Mouse (Mus musculus) gastrocnemius, postnatal 4 days (tissue): Measurements from ENCODE around the gene Sdad1. TPM values are rescaled to one million over a fixed set of nuclear protein-coding genes. Genes with fewer than 3 reads are reported as not detected.
A peak's percentile ranks its signal among the peaks of the same experiment; 100 is the strongest.

Source experiments
- DNase-seq, 2 experiments: peaks; one replicate each; pipeline ENCODE4 v3.0.0; 2021 to 2022; ENCODE audit warnings: low spot score in 2 of 2, mixed read lengths in 2 of 2
- total RNA-seq, 2 experiments: library from RNA; stranded (reverse); gene quantifications; 2 replicates each; pipeline ENCODE4 v1.2.3; 2021

Gene Sdad1
- total RNA-seq, 2 experiments from 2014 or later, result 25.5 to 28.4 TPM

DNA sequence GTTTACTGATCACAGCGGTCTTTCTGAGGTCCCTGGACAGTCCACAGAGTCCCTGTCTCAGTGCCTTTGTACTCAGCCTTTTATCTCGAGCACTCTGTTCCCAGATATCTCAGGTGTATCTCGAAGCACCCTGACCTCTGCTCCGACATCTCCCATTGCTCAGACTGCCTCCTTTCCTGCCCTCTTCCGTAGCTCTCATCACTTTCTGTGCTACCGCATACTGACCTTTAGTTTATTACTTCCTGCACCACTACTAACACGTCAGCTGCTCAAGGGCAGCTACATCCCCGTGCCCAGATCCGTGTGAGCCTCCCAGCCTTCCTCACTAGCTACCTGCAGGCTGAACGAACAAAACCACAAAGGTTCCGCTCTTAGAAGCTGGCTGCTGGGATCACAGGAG is 61.7 kb downstream of the Sdad1 start:
- no peak for DNase-seq

DNA sequence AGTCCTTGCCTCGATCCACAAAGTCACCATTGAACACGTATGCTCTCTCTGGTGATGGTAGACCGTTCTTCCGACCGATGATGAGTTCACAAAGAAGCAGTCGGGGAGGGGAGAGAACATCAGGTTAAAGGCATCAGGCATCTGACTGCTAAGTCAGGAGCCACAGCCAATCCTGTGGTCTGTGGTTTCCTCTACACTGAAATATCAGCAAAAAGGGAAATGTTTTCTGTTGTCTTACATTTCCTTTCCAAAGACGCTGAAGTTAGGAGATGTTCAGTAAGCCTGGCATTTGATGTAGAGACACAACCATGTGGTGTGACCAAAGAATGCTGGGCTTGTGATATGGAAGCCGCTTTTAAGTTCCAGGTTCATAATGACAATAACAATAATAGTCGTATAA is 64.8 kb downstream of the Sdad1 start:
- no peak for DNase-seq

DNA sequence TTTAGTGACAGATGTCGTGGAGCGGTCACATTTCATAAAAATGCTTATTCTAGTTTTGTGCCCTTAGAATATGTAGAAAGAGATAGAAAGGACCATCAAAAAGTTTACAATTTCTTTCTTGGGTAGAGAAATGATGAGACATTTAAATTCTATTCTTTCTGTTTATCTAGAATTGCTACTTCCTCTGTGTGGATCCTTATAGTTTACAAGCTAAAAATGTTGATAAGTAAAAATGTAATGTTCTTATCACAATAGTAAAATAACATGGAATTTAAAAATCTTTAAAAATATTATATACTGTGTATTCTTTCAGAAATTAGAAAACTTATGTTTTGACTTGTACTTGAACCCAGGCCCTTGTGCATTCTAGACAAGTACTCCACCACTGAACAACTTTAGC is 65.4 kb downstream of the Sdad1 start:
- DNase-seq, result no peak

DNA sequence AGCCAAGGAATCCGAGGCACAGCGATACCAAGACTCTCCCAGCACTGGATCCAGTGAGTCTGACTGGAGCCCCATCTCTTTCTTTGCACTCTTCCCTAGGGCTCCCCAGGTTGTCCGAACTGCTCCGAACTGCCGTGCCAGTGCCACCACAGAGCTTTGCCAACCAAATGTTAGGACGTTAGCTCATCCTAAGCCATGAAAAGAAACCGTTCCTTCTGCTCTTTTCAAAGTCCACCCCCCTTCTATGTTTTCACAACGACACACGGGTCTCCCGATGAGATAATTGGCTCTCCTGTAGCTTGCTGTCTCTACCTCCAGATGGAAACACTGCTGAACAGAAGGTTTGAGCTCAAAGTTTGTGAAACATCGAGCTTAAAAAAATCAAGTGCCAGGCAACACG is 69.5 kb downstream of the Sdad1 start:
- DNase-seq, result no peak

DNA sequence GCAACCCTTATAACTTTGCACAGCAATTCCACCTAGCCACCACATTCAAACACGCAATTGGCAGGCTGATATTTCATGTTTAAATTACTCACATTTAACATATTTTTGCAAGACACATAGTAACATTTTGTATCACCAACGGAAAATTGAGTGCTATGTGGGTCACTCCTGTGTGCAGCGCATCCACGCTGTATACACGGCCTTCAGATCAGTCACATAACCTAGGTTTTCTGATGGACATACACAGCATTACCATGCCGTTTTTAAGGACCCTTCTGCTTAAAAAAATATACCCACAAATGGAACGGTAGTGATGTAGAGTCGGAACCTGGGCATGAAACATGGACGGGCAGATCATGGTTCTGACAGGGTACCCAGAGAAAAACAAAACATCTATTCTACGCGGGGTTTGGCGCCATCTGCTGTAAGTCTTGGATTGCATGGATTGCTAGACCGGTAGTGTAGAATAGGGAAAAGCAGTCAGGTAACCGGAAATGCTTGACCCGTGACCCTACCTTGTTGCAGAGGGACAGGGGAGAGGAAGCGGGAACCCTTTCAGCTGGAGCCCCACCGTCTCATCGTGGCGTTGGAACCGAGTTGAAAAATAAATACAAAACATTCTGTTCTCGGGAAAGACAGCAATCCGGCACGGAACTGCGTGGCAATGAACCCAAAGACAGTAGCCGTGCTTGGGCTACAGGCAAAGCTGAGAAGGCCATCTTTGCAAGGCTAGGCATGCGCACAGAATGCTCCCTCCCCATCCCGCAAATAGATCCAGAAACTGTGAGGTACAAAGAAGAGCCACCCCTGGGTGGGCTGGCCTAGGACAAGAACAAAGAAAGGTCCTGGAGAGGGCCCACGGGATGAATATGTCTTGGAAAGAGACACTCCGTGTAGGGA is 70.7 kb downstream of the Sdad1 start:
- DNase-seq, result peak in 1 of 2 experiments; percentile 36

DNA sequence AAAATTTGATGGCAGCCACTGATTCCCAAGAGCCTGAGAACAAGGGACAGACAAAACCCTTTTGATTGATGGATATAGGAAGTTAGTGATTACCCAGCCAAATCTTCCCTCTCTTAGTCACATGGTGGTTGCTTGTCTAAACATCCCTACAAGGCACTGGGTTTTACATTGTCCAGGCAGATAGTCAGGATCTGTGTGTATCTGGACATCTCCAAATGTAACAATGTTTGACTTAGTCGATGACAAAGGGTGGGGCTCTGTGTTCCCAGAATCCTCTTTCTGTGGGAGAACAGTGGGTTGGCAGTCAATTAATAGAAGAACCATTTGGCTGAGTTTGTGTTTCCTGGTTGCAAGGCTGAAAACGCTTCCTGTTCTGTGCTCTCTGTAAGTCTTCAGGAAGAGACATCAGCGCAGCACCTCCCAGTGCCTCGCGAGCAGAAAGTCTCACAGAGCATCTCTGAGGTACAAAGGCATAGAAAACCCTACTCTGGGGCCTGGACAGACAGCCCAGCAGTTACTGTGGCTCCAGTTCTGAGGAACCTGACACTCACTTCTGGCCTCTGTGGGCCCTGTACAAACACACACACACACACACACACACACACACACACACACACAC is 75.2 kb downstream of the Sdad1 start:
- DNase-seq, result no peak

Other genes with a start within 250 kb of the Sdad1 start
- 10 to 100 TPM; 68.6 to 70.1 TPM for gene G3bp2, start 226.8 kb downstream of the Sdad1 start, total RNA-seq
- 10 to 100 TPM; 75.5 to 85.8 TPM for gene Uso1, start 172.5 kb downstream of the Sdad1 start, total RNA-seq
- gene U90926, start 95.1 kb downstream of the Sdad1 start, total RNA-seq, result not detected
- under 1 TPM; 0.08 to 0.29 TPM for gene Ppef2, start 54.2 kb downstream of the Sdad1 start, total RNA-seq
- 10 to 100 TPM; 16.6 to 16.7 TPM for gene Naaa, start 32.3 kb downstream of the Sdad1 start, total RNA-seq
- 1 to 10 TPM; 5.0 to 8.4 TPM for gene Cxcl9, start 17.6 kb upstream of the Sdad1 start, total RNA-seq
- gene Art3, start 21.3 kb upstream of the Sdad1 start, total RNA-seq, result 100 to 1,000 TPM; 257 to 310 TPM
- 1 to 10 TPM in 1 of 2 experiments, under 1 TPM in 1; 0.76 to 1.0 TPM for gene Cxcl10, start 38.4 kb upstream of the Sdad1 start, total RNA-seq
- gene Nup54, start 124.7 kb upstream of the Sdad1 start, total RNA-seq, result 10 to 100 TPM; 22.6 to 25.6 TPM
- 10 to 100 TPM; 90.2 to 96.8 TPM for gene Scarb2, start 196.4 kb upstream of the Sdad1 start, total RNA-seq
- not detected for gene Fam47e, start 244.6 kb upstream of the Sdad1 start, total RNA-seq